Mouse (Mus musculus): ENCODE measurements at regions not wholly inside any gene's neighbourhood (a gene's known extent, or its start where the extent isn't known, plus 50 kb on each side); places are given as distances from the start of the nearest gene placed in this dataset.

DNA sequence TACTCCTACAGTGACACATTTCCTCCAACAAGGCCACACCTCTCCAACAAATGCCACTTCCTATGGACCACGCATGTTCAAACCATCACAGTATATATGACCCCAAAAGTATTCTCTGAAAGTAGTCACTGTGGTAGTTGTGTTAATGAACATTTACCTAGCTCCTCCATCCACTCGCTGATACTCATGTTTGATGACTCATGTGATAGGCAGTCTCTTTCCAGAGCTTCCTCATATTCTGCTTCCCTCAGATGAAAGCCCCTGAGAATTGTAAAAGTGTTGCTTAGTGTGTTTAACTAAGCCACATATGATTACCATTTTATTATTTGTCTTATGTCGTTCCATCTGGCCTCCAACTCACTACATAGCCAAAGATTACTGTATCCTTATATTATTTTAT is 52.9 kb upstream of the Chd1 start:
- Histone ChIP-seq H3K27me3 (ENCODE audit: control insufficient read depth, insufficient read depth, insufficient read length) (no peaks in the 10 kb centered on the region), H3ac (ENCODE audit: control insufficient read depth, insufficient read length) (no peak overlapping the region), H3K4me2 (ENCODE audit: low read depth) (no peak overlapping the region), H3K79me2 (ENCODE audit: control insufficient read depth, insufficient read depth) (no peaks in the 10 kb centered on the region), H3K36me3 (ENCODE audit: control insufficient read depth, insufficient read depth) (no peaks in the 10 kb centered on the region), H3K4me3 (no peak overlapping the region)
- TF ChIP-seq POLR2A (IDR thresholded peaks at IDR 0.05; ENCODE audit: insufficient read length, low read depth) (no peak), CEBPB (IDR thresholded peaks at IDR 0.05; ENCODE audit: insufficient read depth, poor library complexity, severe bottlenecking) (no peak), POLR2AphosphoS2 (IDR thresholded peaks at IDR 0.05; ENCODE audit: insufficient read length, low read depth) (no peak), TCF12 (IDR thresholded peaks at IDR 0.05; ENCODE audit: insufficient read depth, poor library complexity, severe bottlenecking) (no peak), SRF (IDR thresholded peaks at IDR 0.05; ENCODE audit: control insufficient read depth, insufficient read length, low read depth) (no peak), E2F4 (IDR thresholded peaks at IDR 0.05; ENCODE audit: insufficient read depth) (no peak), MYOD1 (IDR thresholded peaks at IDR 0.05; ENCODE audit: control insufficient read depth in 1 of 3, insufficient read length in 2 of 3, low read depth in 2 of 3) (no peak), MYOG (IDR thresholded peaks at IDR 0.05; ENCODE audit: control insufficient read depth in 1 of 3, insufficient read depth in 1 of 3, insufficient read length in 2 of 3, low read depth in 2 of 3) (no peak), MAX (IDR thresholded peaks at IDR 0.05; ENCODE audit: low read depth) (no peak), USF1 (IDR thresholded peaks at IDR 0.05; ENCODE audit: low read depth) (no peak), REST (IDR thresholded peaks at IDR 0.05; ENCODE audit: insufficient read depth, insufficient read length) (no peak), TCF3 (IDR thresholded peaks at IDR 0.05; ENCODE audit: insufficient read length, low read depth) (no peak)
